Mouse (Mus musculus): ENCODE data around the gene Ddx54. TPM values are rescaled to one million over a fixed set of nuclear protein-coding genes. Genes with fewer than 3 reads are reported as not detected.

Ddx54 gene
- polyA plus RNA-seq, 1 experiment: 14.9 TPM

GRCm38 (mm10) chr5:120645851-120646250 is 33.3 kb downstream of the Ddx54 start:
- H3K27me3 ChIP-seq (ENCODE audit: control insufficient read depth, insufficient read depth, low read length): no peaks in the 10 kb centered on the region
- H3K27ac ChIP-seq (ENCODE audit: control insufficient read depth, insufficient read depth, low read depth, low read length): no peak overlapping the region
- TF ChIP-seq CTCF (IDR thresholded peaks at IDR 0.05; ENCODE audit: control insufficient read depth, insufficient read depth, insufficient replicate concordance, low read depth, low read length): no peak
- TF ChIP-seq POLR2A (IDR thresholded peaks at IDR 0.05; ENCODE audit: control insufficient read depth, low read depth, low read length): no peak
- no peaks in the 10 kb centered on the region for H3K36me3 ChIP-seq (ENCODE audit: control insufficient read depth, insufficient read depth, low read length)
- H3K4me1 ChIP-seq (ENCODE audit: control insufficient read depth, insufficient read depth, low read length): peaks cover 4% of the 10 kb centered on the region
- H3K4me3 ChIP-seq (ENCODE audit: control insufficient read depth, low read depth, low read length): no peak overlapping the region

GRCm38 (mm10) chr5:120647361-120647760 is 34.8 kb downstream of the Ddx54 start:
- TF ChIP-seq POLR2A (IDR thresholded peaks at IDR 0.05; ENCODE audit: control insufficient read depth, low read depth, low read length) (no peak), CTCF (IDR thresholded peaks at IDR 0.05; ENCODE audit: control insufficient read depth, insufficient read depth, insufficient replicate concordance, low read depth, low read length) (no peak)
- Histone ChIP-seq H3K27ac (ENCODE audit: control insufficient read depth, insufficient read depth, low read depth, low read length) (no peak overlapping the region), H3K27me3 (ENCODE audit: control insufficient read depth, insufficient read depth, low read length) (no peaks in the 10 kb centered on the region), H3K4me1 (ENCODE audit: control insufficient read depth, insufficient read depth, low read length) (peaks cover 4% of the 10 kb centered on the region), H3K36me3 (ENCODE audit: control insufficient read depth, insufficient read depth, low read length) (no peaks in the 10 kb centered on the region), H3K4me3 (ENCODE audit: control insufficient read depth, low read depth, low read length) (no peak overlapping the region)

DNA sequence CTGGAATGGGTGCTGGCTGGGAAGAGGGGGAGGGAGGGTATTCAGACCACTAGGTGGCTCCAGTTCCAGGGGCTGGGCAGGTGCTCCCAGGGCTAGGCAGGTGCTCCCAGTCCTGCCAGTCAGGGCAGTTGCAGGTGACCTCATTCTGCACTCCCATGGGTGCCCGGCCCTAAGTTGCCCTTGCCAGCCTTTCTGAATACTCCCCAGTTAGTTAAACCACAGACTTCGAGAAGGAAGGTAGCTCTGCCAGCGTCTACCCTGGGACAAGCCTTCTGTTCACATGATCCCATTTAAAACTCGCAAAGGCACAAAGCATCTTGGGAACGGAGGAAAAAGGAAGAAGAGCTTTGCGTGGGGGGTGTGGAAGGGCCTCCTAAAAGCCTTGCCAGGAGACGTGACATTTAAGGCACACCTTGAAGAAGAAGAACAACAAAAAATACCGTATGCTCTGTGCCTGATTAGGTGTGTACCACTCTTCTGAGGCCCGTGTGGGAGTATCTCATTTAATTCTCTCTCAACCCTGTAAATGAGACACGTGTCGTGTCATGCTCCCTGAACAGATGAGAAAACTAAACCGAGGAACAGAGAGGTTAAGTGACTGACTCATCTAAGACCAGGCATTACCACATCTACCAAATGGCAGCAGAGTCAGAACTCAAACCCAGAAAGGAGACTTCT is 35.4 kb downstream of the Ddx54 start:
- Histone ChIP-seq H3K36me3 (ENCODE audit: control insufficient read depth, insufficient read depth, low read length) (no peaks in the 10 kb centered on the region), H3K27ac (ENCODE audit: control insufficient read depth, insufficient read depth, low read depth, low read length) (no peak overlapping the region), H3K4me3 (ENCODE audit: control insufficient read depth, low read depth, low read length) (no peak overlapping the region), H3K27me3 (ENCODE audit: control insufficient read depth, insufficient read depth, low read length) (no peaks in the 10 kb centered on the region), H3K4me1 (ENCODE audit: control insufficient read depth, insufficient read depth, low read length) (peaks cover 4% of the 10 kb centered on the region)
- TF ChIP-seq POLR2A (IDR thresholded peaks at IDR 0.05; ENCODE audit: control insufficient read depth, low read depth, low read length) (no peak), CTCF (IDR thresholded peaks at IDR 0.05; ENCODE audit: control insufficient read depth, insufficient read depth, insufficient replicate concordance, low read depth, low read length) (no peak)

DNA sequence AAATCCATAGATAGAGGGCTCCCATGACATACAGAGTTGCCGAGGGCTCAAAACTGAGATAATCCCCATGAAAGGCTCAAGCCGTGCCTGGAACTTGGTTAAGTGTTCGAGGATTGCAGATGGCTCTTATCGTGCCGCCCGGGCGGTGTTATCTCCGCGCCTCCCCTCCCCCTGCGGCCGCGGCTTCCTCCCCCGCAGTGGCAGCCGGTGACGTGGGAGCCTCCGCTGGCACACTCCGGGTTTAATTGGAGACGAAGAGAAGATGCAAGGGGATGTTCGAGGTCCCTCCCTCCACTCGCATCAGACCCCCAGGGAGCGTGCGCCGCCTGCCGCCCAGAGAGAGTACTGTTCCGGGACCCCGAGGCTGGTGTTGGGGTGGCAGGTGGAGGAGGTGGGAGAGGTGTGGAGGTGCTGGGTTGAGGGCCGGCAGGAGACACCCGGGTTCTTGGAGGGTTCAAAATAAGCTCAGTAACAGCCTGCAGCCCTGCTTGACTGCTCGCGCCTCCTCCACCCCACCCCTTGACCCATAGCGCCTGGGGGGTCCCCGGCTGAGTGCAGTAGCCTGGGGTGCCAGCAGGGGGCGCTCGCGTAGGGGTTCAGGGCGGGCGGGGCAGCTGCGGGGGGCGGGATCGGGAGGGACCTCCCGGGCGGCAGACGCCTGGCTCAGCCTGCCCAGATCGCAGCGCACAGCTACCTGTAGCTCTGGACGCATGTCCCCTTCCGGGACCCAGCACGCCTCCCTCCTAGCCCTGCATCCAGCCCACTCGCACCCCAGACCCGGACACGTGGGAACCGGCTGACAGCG is 36.2 kb downstream of the Ddx54 start, which contains the start of gene Rasal1:
TSS of gene Rasal1 (plus strand) at position 244 of the 805 bp plus-strand sequence.
- peak; percentile 40; the same call in 1 of the 2 replicates for TF ChIP-seq CTCF (IDR thresholded peaks at IDR 0.05; ENCODE audit: control insufficient read depth, insufficient read depth, insufficient replicate concordance, low read depth, low read length)
- no peak for TF ChIP-seq POLR2A (IDR thresholded peaks at IDR 0.05; ENCODE audit: control insufficient read depth, low read depth, low read length)
- H3K36me3 ChIP-seq (ENCODE audit: control insufficient read depth, insufficient read depth, low read length): no peaks in the 10 kb centered on the region
- no peak within 1 kb of the TSS for H3K27ac ChIP-seq (ENCODE audit: control insufficient read depth, insufficient read depth, low read depth, low read length)
- no peaks in the 10 kb centered on the region for H3K27me3 ChIP-seq (ENCODE audit: control insufficient read depth, insufficient read depth, low read length)
- H3K4me1 ChIP-seq (ENCODE audit: control insufficient read depth, insufficient read depth, low read length): peaks cover 4% of the 10 kb centered on the region
- peak within 1 kb of the TSS; percentile 62 for H3K4me3 ChIP-seq (ENCODE audit: control insufficient read depth, low read depth, low read length)

- Histone ChIP-seq H3K36me3 (ENCODE audit: control insufficient read depth, insufficient read depth, low read length) (no peaks in the 10 kb centered on the region), H3K4me3 (ENCODE audit: control insufficient read depth, low read depth, low read length) (peak overlapping the region; percentile 62), H3K27ac (ENCODE audit: control insufficient read depth, insufficient read depth, low read depth, low read length) (no peak overlapping the region), H3K4me1 (ENCODE audit: control insufficient read depth, insufficient read depth, low read length) (peaks cover 4% of the 10 kb centered on the region), H3K27me3 (ENCODE audit: control insufficient read depth, insufficient read depth, low read length) (no peaks in the 10 kb centered on the region)
- TF ChIP-seq CTCF (IDR thresholded peaks at IDR 0.05; ENCODE audit: control insufficient read depth, insufficient read depth, insufficient replicate concordance, low read depth, low read length) (no peak), POLR2A (IDR thresholded peaks at IDR 0.05; ENCODE audit: control insufficient read depth, low read depth, low read length) (no peak)
Measured at GRCm38 (mm10) chr5:120649374-120649933, 36.9 kb downstream of the Ddx54 start.

- no peak overlapping the region for H3K4me3 ChIP-seq (ENCODE audit: control insufficient read depth, low read depth, low read length)
- no peaks in the 10 kb centered on the region for H3K36me3 ChIP-seq (ENCODE audit: control insufficient read depth, insufficient read depth, low read length)
- peaks cover 4% of the 10 kb centered on the region for H3K4me1 ChIP-seq (ENCODE audit: control insufficient read depth, insufficient read depth, low read length)
- TF ChIP-seq POLR2A (IDR thresholded peaks at IDR 0.05; ENCODE audit: control insufficient read depth, low read depth, low read length): no peak
- TF ChIP-seq CTCF (IDR thresholded peaks at IDR 0.05; ENCODE audit: control insufficient read depth, insufficient read depth, insufficient replicate concordance, low read depth, low read length): no peak
- no peaks in the 10 kb centered on the region for H3K27me3 ChIP-seq (ENCODE audit: control insufficient read depth, insufficient read depth, low read length)
- no peak overlapping the region for H3K27ac ChIP-seq (ENCODE audit: control insufficient read depth, insufficient read depth, low read depth, low read length)
Measured at GRCm38 (mm10) chr5:120649938-120650337, 37.4 kb downstream of the Ddx54 start.

GRCm38 (mm10) chr5:120651230-120651629 is 38.7 kb downstream of the Ddx54 start:
- no peaks in the 10 kb centered on the region for H3K27me3 ChIP-seq (ENCODE audit: control insufficient read depth, insufficient read depth, low read length)
- H3K27ac ChIP-seq (ENCODE audit: control insufficient read depth, insufficient read depth, low read depth, low read length): no peak overlapping the region
- H3K36me3 ChIP-seq (ENCODE audit: control insufficient read depth, insufficient read depth, low read length): no peaks in the 10 kb centered on the region
- TF ChIP-seq POLR2A (IDR thresholded peaks at IDR 0.05; ENCODE audit: control insufficient read depth, low read depth, low read length): no peak
- no peak for TF ChIP-seq CTCF (IDR thresholded peaks at IDR 0.05; ENCODE audit: control insufficient read depth, insufficient read depth, insufficient replicate concordance, low read depth, low read length)
- peaks cover 4% of the 10 kb centered on the region for H3K4me1 ChIP-seq (ENCODE audit: control insufficient read depth, insufficient read depth, low read length)
- H3K4me3 ChIP-seq (ENCODE audit: control insufficient read depth, low read depth, low read length): no peak overlapping the region

Data from testis, adult 2 months (tissue).